Mouse (Mus musculus) liver, adult 2 months (tissue): ENCODE results near the gene Spon1.

Experiments
- CTCF ChIP-seq: fragments of 200-500 bp; IDR thresholded peaks from 2 replicates; pipeline ENCODE4 v1.5.1; 2011; ENCODE audit warnings: low read depth, low read length, control low read depth
- POLR2A ChIP-seq: fragments of 200-500 bp; IDR thresholded peaks from 2 replicates; pipeline ENCODE4 v1.6.1; 2011; ENCODE audit warnings: low read length, control low read depth; ENCODE audit not compliant: insufficient read depth; ENCODE audit errors: extremely low read depth

- TF ChIP-seq CTCF (no peak), POLR2A (no peak)
These were observed 51.1 kb downstream of the Spon1 start for GRCm38 (mm10) chr7:113816827-113817334.
